8 mouse cellular contexts compared by ENCODE assay signal in genomic region chr2:164960716-164961441, GRCm38 (mm10). TPM values are rescaled to one million over a fixed set of nuclear protein-coding genes. Genes with fewer than 3 reads are reported as not detected.
DNase-seq lines count a peak whose midpoint lies in the region; ATAC-seq lines count a peak whose summit lies in the region.

TSS of gene Slc12a5 (plus strand) at chr2:164960802.

- no peak within 1 kb of the TSS for H3K27ac ChIP-seq in lung, embryonic 16.5 days (ENCODE audit: low read length)

- peak; percentile 64 for DNase-seq in frontal cortex, postnatal 36 days (ENCODE audit: low spot score in 2 of 2)
- DNase-seq in adrenal gland, adult (ENCODE audit: inconsistent age in 2 of 2, low spot score in 1 of 2) = peak; percentile 75 to 89
- peak; percentile 92 for DNase-seq in embryo, embryonic 11 days
- peak; percentile 46 for DNase-seq in heart, postnatal 4 days
- DNase-seq in layer of hippocampus, adult 8-10 months (ENCODE audit: low spot score in 2 of 2) = peak in 1 of 2 experiments; percentile 51
- peak; percentile 83 for DNase-seq in retina, postnatal 1 day

- H3K9ac ChIP-seq in lung, embryonic 16.5 days (ENCODE audit: low read length) = peak within 1 kb of the TSS; percentile 63

- peaks cover 2% of the 10 kb centered on the region; the same call in 1 of the 2 replicates for H3K27me3 ChIP-seq in lung, embryonic 16.5 days (ENCODE audit: control insufficient read depth, insufficient read depth, low read depth, low read length)

- 2% methylated on average over 31 of the region's 54 CpGs for WGBS in lung, embryonic 16.5 days

- no peaks in the 10 kb centered on the region for H3K36me3 ChIP-seq in lung, embryonic 16.5 days (ENCODE audit: control insufficient read depth, insufficient read depth, low read length)

- ATAC-seq in frontal cortex, adult (ENCODE audit: low TSS enrichment) = no peak
- ATAC-seq in lung, embryonic 16.5 days (ENCODE audit: low read depth) = peak; percentile 82

- H3K9me3 ChIP-seq in lung, embryonic 16.5 days (ENCODE audit: control insufficient read depth, low read length) = no peaks in the 10 kb centered on the region

- peak within 1 kb of the TSS; percentile 79 for H3K4me2 ChIP-seq in lung, embryonic 16.5 days (ENCODE audit: low read depth, low read length)

- peak within 1 kb of the TSS; percentile 59 for H3K4me3 ChIP-seq in lung, embryonic 16.5 days (ENCODE audit: low read length)

- peaks cover 2% of the 10 kb centered on the region; the same call in 1 of the 2 replicates for H3K4me1 ChIP-seq in lung, embryonic 16.5 days (replicated peaks; ENCODE audit: control insufficient read depth, insufficient read depth, low read length)

RNA-seq across cellular contexts. Expression of gene Slc12a5, which starts in this region (rescaled TPM):
- total RNA-seq in heart, postnatal 4 days (2021) = 1 to 10 TPM in 1 of 2 experiments, under 1 TPM in 1; 0.90 to 1.1 TPM
- total RNA-seq in layer of hippocampus, adult 8-10 months (2022) = 100 to 1,000 TPM; 370 to 437 (median 422) TPM
- polyA plus RNA-seq in lung, embryonic 16.5 days (2015; fragmentation: Nextera tagmentation; extraction: Ambion mirVana) = 0.47 and 0.53 TPM in 2 replicates

Comparison
In these comparisons a context has a peak if more than half of its experiments do, and no peak if none do; other contexts are left out.
1. RNA of gene Slc12a5 (total RNA-seq): 370 to 437 TPM in layer of hippocampus, adult 8-10 months; 0.90 to 1.1 TPM in heart, postnatal 4 days; every median in the first group is over 100 times any median in the second.
2. Peak in ATAC-seq, H3K4me3 ChIP-seq, H3K9ac ChIP-seq and H3K4me2 ChIP-seq in lung, embryonic 16.5 days; RNA of the gene not detected or under 1 TPM.